Mouse (Mus musculus) inflammation-experienced regulatory T-cells, adult 6 months (primary cell): ENCODE data around the gene Olfr183. TPM values are rescaled to one million over a fixed set of nuclear protein-coding genes. Genes with fewer than 3 reads are reported as not detected.
"Not testable (repeated sequence)": the region's sequence is repeated elsewhere in the genome, so short reads cannot be mapped to it uniquely, and the experiment has no call there.

Experiments used
- ATAC-seq: one replicate; pipeline ENCODE4 v1.8.0; 2017
- polyA plus RNA-seq, 3 experiments: library from polyadenylated mRNA; unstranded; fragments of 100-300 nt; shearing (Covaris generic); gene quantifications; one replicate each; pipeline ENCODE4 v1.2.1; 2017

The Olfr183 gene
- polyA plus RNA-seq = under 1 TPM in 2 of 3 experiments, not detected in 1; 0.48 to 0.50 TPM

DNA sequence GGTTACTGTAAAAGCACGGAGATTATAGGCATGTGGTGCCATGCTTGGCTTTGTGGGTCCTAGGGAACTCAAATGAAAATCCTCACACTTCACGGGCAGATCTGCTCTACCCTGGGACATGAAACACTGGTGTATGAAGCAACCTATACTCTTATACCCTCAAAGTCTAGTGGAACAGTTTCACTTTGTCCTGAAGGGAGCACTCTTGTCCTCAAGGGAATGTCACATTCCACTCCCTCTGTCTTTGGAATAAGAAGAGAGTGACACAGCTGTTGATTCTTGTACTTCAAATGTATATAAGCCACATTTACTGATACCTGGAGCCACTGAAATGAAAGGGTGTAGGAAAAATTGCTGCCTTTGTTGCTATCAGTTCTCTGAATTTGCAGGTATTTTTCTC is at the start of gene Olfr183:
TSS of gene Olfr183 (plus strand) at position 301 of the 400 bp plus-strand sequence.
- ATAC-seq = no peak

DNA sequence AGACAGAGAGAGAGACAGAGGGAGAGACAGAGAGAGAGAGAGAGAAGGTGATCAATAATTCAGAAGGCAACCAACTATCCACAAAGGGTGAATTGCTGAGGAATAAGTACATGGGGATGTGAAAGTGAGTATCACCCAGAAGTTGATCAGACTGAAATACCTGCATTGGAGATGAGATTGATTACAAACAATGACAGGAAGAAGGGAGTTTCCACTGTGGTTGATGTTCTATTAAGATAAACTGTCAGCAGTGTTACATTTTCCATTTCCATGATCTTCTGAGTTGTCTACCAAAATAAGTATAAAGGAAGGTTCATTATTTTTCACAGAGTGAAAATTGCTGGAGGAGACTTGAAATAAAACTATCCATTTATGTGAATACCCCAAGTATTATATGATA is 12.0 kb downstream of the Olfr183 start:
- peak; percentile 98 for ATAC-seq

DNA sequence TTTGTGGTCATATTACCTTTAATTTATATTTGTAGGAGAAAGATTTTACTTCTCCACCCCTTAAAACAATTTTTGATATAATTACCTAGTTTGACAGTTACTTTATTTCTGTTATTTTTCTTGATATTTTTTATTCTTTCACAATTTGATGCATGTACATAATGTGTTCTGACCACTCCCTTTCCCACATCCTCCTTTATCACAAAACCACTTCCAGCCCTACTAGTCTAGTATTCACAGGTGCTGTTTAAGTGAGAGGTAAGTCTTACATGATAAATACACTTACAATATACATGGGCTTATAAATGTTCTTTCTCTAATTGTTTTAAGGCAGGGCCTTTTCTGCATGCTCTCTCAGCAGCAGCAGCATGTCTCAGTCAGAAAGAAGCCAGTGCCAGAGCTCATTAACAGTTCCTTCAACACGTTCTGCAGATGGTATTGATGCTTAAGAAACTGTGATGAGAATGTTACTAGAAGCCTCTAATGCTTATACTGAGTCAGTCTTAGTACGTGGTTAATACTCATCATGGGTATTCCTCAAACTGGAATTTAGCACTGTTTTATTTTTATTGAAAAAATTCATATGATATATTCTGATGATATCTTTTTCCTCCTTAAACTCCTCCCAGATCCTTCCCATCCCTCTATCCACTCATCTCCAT is 18.3 kb downstream of the Olfr183 start:
- peak; percentile 93 for ATAC-seq

DNA sequence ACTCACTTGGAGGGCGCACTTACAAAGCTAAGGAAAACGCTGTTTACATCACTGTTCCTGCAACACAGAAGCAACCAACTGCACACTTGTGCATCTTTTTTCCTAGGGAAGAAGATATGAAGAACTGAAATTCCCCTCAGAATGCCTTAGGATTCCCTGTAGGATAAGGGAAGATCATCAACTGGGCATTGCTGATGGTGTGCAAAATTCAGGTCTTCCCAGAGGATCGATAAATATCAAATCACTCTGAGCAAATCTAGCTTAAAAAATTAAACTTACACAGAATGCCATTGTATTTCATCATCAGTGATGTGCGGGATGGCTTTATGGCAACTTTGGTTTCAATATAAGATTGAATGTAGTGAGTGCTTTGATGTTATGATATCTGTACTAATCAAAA is 35.0 kb downstream of the Olfr183 start, which contains the start of gene Olfr186:
TSS of gene Olfr186 (minus strand) at position 101 of the 400 bp plus-strand sequence.
- no peak for ATAC-seq

DNA sequence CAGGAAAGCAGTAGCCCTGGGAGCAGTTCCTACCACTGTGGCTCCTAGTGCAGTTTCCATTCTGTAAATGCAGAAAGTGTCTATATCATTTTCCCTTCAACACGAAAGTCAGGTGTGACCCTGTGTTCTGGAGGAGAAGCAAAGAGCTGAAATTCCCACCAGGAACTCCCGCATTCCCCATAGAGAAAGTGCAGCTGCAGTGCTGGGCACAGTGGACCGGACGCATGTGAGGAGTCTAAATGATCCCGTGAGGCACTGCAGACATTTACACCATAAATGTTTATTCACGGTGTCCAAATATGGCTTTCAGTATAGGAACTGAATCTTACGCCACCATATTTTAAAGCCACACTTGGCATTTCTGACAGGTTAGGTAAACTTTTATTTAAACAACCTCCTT is 44.6 kb downstream of the Olfr183 start, which contains the start of gene Olfr187:
TSS of gene Olfr187 (minus strand) at position 58 of the 400 bp plus-strand sequence.
- ATAC-seq = no peak

DNA sequence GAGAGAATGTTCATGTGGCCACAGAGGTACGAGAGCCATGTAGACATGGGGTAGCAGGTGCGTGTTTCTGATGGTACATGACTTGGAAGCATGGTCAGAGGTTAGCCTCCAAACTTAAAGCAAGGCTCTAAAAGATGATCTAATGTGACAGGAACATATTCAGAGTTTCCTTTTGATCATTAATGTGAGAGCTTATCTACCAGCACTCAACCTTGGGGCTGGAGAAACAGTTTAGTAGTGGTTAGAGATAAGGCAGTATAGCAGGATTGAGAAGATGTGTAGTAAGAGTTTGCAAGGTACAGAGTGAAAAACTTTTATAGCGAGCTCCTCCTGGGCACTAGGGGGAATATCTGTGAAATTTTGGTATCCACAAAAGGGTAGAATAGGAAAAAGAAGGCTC is 50.7 kb downstream of the Olfr183 start:
- no peak for ATAC-seq

DNA sequence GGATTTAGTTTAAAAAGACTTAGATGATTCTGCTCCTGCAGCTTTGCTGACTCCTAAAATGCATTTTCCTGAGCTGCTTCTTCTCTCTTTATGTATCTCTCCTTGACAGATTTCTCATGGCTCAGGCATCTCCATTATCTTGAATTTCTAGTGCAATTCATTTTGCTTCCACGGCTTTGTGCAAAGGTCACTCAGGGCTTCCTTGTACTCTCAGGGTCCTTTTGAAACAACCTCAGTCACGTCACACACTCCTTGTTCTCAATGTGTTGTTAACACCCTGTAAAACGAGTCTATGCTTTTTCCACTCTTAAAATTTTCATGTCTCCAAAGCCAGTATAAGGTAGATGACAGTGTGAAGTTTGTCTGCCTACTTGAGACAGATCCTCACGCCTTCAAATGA is 52.4 kb downstream of the Olfr183 start:
- ATAC-seq = no peak

DNA sequence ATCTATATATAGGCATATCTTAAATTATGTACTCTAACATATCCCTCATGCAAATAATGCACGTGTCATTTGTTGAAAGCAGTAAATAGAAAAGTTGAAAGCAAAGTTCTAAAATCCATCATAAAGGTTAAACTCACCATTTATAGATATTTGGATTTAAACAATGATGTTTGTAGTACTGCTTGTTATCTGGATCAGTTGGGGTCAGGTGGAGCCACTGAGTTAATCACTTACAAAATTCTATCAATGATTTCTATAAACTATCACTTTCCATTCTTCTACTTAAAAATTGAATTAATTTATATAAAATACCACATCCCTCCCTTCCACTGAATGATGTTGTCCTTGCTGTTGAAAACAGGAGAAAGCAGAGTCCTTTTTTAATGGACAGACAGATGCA is 53.7 kb downstream of the Olfr183 start:
- ATAC-seq = no peak

DNA sequence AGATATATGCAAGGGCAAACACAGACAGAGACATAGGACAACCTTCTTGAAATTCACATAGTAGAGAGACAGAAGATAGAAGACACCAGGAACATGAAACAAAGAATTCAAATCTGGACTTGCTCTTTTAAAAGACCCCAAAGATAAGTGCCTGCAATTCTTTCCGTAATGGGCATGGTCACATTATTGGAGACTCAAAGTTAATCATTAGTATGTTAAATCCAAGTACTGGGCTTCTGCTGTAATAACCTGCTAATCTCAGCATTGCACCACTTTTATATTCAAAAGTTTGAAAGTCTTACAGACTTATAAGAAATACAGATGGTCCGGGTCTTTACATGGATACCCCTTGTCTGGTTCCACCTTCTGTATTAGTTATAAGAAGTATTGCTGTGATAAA is 54.1 kb downstream of the Olfr183 start:
- not testable (repeated sequence) for ATAC-seq

Other genes with a start within 250 kb of the Olfr183 start
- gene Olfr172, start 232.2 kb upstream of the Olfr183 start, polyA plus RNA-seq = under 1 TPM in 1 of 3 experiments, not detected in 2; 0.24 TPM
- 1 to 10 TPM in 2 of 3 experiments, under 1 TPM in 1; 0.98 to 2.2 (median 2.0) TPM for gene Olfr173, start 195.1 kb upstream of the Olfr183 start, polyA plus RNA-seq
- gene Olfr175-ps1, start 168.6 kb upstream of the Olfr183 start, polyA plus RNA-seq = under 1 TPM in 1 of 3 experiments, not detected in 2; 0.70 TPM
- not detected for gene Olfr177, start 120.6 kb upstream of the Olfr183 start, polyA plus RNA-seq
- gene Olfr178, start 103.3 kb upstream of the Olfr183 start, polyA plus RNA-seq = not detected
- not detected for gene Olfr181, start 66.6 kb upstream of the Olfr183 start, polyA plus RNA-seq
- gene Olfr180, start 66.0 kb upstream of the Olfr183 start, polyA plus RNA-seq = not detected
- gene Olfr186, start 34.9 kb downstream of the Olfr183 start, polyA plus RNA-seq = not detected
- not detected for gene Olfr187, start 44.4 kb downstream of the Olfr183 start, polyA plus RNA-seq
- not detected for gene Olfr190, start 82.6 kb downstream of the Olfr183 start, polyA plus RNA-seq
- not detected for gene Olfr191, start 94.5 kb downstream of the Olfr183 start, polyA plus RNA-seq
- under 1 TPM in 1 of 3 experiments, not detected in 2; 0.13 TPM for gene Olfr193, start 116.5 kb downstream of the Olfr183 start, polyA plus RNA-seq
- not detected for gene Olfr194, start 125.7 kb downstream of the Olfr183 start, polyA plus RNA-seq
- not detected for gene Olfr195, start 151.7 kb downstream of the Olfr183 start, polyA plus RNA-seq
- gene Olfr196, start 175.1 kb downstream of the Olfr183 start, polyA plus RNA-seq = under 1 TPM in 1 of 3 experiments, not detected in 2; 0.20 TPM
- gene Olfr198, start 208.2 kb downstream of the Olfr183 start, polyA plus RNA-seq = under 1 TPM in 1 of 3 experiments, not detected in 2; 0.34 TPM
- gene Olfr199, start 224.4 kb downstream of the Olfr183 start, polyA plus RNA-seq = not detected